Comparison of ENCODE assay signal across 8 mouse cellular contexts in the genomic region with DNA sequence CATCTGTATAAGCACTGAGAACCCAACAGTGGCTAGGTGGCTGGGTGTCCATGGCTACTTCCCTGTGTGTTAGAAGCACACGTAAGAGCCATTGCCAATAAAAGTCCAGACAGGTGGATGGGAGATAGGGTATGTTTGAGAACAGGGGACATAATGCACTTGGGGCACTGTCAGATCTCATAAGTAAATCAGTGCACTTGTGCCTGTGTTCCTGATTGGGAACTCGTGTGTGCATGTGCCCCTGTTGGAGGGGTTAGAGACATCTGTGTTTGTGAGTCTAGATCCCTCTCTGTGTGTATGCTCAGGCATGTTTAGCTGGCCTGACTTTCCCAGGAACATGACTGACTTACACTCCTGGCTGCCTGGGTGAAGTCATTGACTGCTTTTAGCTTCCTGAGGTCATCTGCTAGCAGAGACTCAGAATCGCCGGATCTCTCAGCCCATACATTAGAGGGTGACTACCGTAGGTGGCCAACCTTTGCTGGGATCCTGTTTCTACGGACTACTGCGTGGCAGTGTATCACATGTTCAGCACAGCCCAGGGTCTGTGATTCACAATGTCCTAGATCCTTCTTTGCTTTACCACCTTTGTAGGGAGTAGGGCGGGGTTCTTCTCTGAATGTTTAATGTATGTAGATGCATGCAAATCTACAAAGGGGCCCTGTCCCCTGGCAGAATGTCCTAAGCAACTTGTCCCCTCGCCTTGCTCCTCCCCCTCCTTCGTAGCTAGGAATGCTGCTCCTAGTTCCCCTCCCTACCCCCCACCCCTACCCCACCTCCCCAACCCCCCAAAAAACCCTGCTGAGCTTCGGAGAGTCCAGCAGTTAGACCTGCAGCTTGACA. TPM values are rescaled to one million over a fixed set of nuclear protein-coding genes. Genes with fewer than 3 reads are reported as not detected.
DNase-seq lines count a peak whose midpoint lies in the region; TF ChIP-seq lines count a peak whose summit lies in the region.

No protein-coding gene starts in this region.

- 38% methylated on average over 11 of the region's 11 CpGs for WGBS in heart, adult 2 months

- intact Hi-C loops in heart, adult 2 months (cut with DNase I) = no loop called here

- no peak for TF ChIP-seq EP300 in heart, adult 2 months (IDR thresholded peaks at IDR 0.05; ENCODE audit: insufficient read depth, low read depth, low read length)

- H3K27ac ChIP-seq in ES-E14 (ENCODE audit: insufficient read depth, low read depth, low read length, poor library complexity, severe bottlenecking) = peak overlapping the region; percentile 50
- H3K27ac ChIP-seq in heart, adult 2 months = peak overlapping the region; percentile 70

- no peak for TF ChIP-seq POLR2A in heart, adult 2 months (IDR thresholded peaks at IDR 0.05; ENCODE audit: insufficient read depth, low read depth, low read length)

- H3K36me3 ChIP-seq in ES-E14 (ENCODE audit: control insufficient read depth, insufficient read depth, low read length, poor library complexity, severe bottlenecking) = peaks cover 22% of the 10 kb centered on the region
- no peaks in the 10 kb centered on the region for H3K36me3 ChIP-seq in heart, adult 2 months (ENCODE audit: control insufficient read depth, insufficient read depth, low read length)

- peaks cover 13 to 34% of the 10 kb centered on the region in 2 experiments for H3K4me1 ChIP-seq in ES-E14 (ENCODE audit: control insufficient read depth in 2 of 2, insufficient read depth in 2 of 2, low read length in 2 of 2, poor library complexity in 1 of 2)
- H3K4me1 ChIP-seq in heart, adult 2 months (ENCODE audit: control insufficient read depth, insufficient read depth, low read length) = peaks cover 13% of the 10 kb centered on the region

- no peaks in the 10 kb centered on the region for H3K27me3 ChIP-seq in heart, adult 2 months (ENCODE audit: control insufficient read depth, insufficient read depth, low read length)

- H3K79me2 ChIP-seq in heart, adult 2 months (replicated peaks; ENCODE audit: control insufficient read depth, insufficient read depth, low read length) = no peaks in the 10 kb centered on the region

- no peak overlapping the region for H3K4me3 ChIP-seq in ES-E14 (ENCODE audit: insufficient read depth in 1 of 2, low read depth in 1 of 2, low read length in 2 of 2, poor library complexity in 1 of 2, severe bottlenecking in 1 of 2)
- no peak overlapping the region for H3K4me3 ChIP-seq in heart, adult 2 months

- peak overlapping the region; percentile 27; the same call in 1 of the 2 replicates for H3K9ac ChIP-seq in ES-E14 (ENCODE audit: insufficient read depth, low read depth, low read length, poor library complexity, severe bottlenecking)
- H3K9ac ChIP-seq in heart, adult 2 months (ENCODE audit: low read depth, low read length) = peak overlapping the region; percentile 45

- no peak for TF ChIP-seq CTCF in heart, adult 2 months (IDR thresholded peaks at IDR 0.05)

- DNase-seq in gastrocnemius, adult 18-20 months (ENCODE audit: low spot score) = peak; percentile 78
- DNase-seq in gastrocnemius, adult 8-10 months (ENCODE audit: low spot score in 2 of 2) = no peak
- DNase-seq in ES-E14 (ENCODE audit: low read depth, low spot score) = no peak
- peak in 1 of 2 experiments; percentile 46 for DNase-seq in heart, adult 2 months
- DNase-seq in lung, postnatal 10 days = peak; percentile 37
- DNase-seq in frontal cortex, postnatal 36 days (ENCODE audit: low spot score in 2 of 2) = no peak
- DNase-seq in left cerebral cortex, adult 8-10 months (ENCODE audit: low spot score in 2 of 2) = no peak
- DNase-seq in layer of hippocampus, postnatal 25 days (ENCODE audit: extremely low spot score in 1 of 2, low spot score in 1 of 2) = no peak

- H3K9me3 ChIP-seq in ES-E14 (ENCODE audit: control insufficient read depth, insufficient read depth, low read depth, low read length) = no peaks in the 10 kb centered on the region

- in situ Hi-C loops in ES-E14 (cut with MboI; ENCODE audit: low sequenced_read_pairs in 2 of 2, unreplicated experiment in 2 of 2) = no loop called here

TF ChIP-seq in ES-E14, 5 proteins besides CTCF, POLR2A, EP300 and RAD21:
- no peak for TF ChIP-seq ZC3H11A (IDR thresholded peaks at IDR 0.05; ENCODE audit: borderline replicate concordance, low read depth, low read length)
- TF ChIP-seq MAFK (IDR thresholded peaks at IDR 0.05; ENCODE audit: insufficient read depth, low read depth, low read length) = no peak
- TF ChIP-seq CHD2 (IDR thresholded peaks at IDR 0.05; ENCODE audit: low read depth, low read length) = no peak
- TF ChIP-seq ZNF384 (IDR thresholded peaks at IDR 0.05; ENCODE audit: low read depth, low read length) = no peak
- TF ChIP-seq HCFC1 (IDR thresholded peaks at IDR 0.05; ENCODE audit: borderline replicate concordance, insufficient read depth, low read length) = no peak

RNA-seq across cellular contexts. Expression of gene Txnrd2, which starts 31.2 kb away (rescaled TPM):
- total RNA-seq in gastrocnemius, adult 18-20 months (2021) = 10 to 100 TPM; 19.8 to 20.8 TPM
- 10 to 100 TPM; 17.2 to 23.5 (median 21.3) TPM for total RNA-seq in gastrocnemius, adult 8-10 months (2022)
- 7.9 and 8.4 TPM in 2 replicates for total RNA-seq in ES-E14 (2012; rRNA removed)
- 10 to 100 TPM; 37.6 to 39.7 TPM for total RNA-seq in heart, adult 2 months (2021)
- polyA plus RNA-seq in heart, adult 2 months (2012; rRNA removed) = 35.1 and 36.1 TPM in 2 replicates
- total RNA-seq in left cerebral cortex, adult 8-10 months (2022) = 10 to 100 TPM; 16.5 to 22.7 (median 19.1) TPM
- total RNA-seq in layer of hippocampus, postnatal 25 days (2021) = 10 to 100 TPM; 19.1 to 21.8 TPM

RNA-seq across cellular contexts. Expression of gene Comt, which starts 31.7 kb away (rescaled TPM):
- 10 to 100 TPM; 37.3 to 41.0 TPM for total RNA-seq in gastrocnemius, adult 18-20 months (2021)
- 10 to 100 TPM; 36.7 to 39.9 (median 38.5) TPM for total RNA-seq in gastrocnemius, adult 8-10 months (2022)
- total RNA-seq in ES-E14 (2012; rRNA removed) = 40.1 and 41.0 TPM in 2 replicates
- 100 to 1,000 TPM; 139 to 150 TPM for total RNA-seq in heart, adult 2 months (2021)
- 208 and 236 TPM in 2 replicates for polyA plus RNA-seq in heart, adult 2 months (2012; rRNA removed)
- total RNA-seq in left cerebral cortex, adult 8-10 months (2022) = 10 to 100 TPM; 92.9 to 97.2 (median 94.3) TPM
- total RNA-seq in layer of hippocampus, postnatal 25 days (2021) = 10 to 100 TPM; 71.8 to 81.3 TPM

RNA-seq across cellular contexts. Expression of gene Arvcf, which starts 47.0 kb away (rescaled TPM):
- total RNA-seq in gastrocnemius, adult 18-20 months (2021) = 1 to 10 TPM; 7.7 to 8.4 TPM
- 10 to 100 TPM in 2 of 4 experiments, 1 to 10 TPM in 2; 7.8 to 12.7 (median 9.9) TPM for total RNA-seq in gastrocnemius, adult 8-10 months (2022)
- total RNA-seq in ES-E14 (2012; rRNA removed) = 48.0 and 60.1 TPM in 2 replicates
- 10 to 100 TPM; 14.4 to 16.4 TPM for total RNA-seq in heart, adult 2 months (2021)
- polyA plus RNA-seq in heart, adult 2 months (2012; rRNA removed) = 13.9 and 17.0 TPM in 2 replicates
- 10 to 100 TPM; 34.2 to 42.1 (median 38.2) TPM for total RNA-seq in left cerebral cortex, adult 8-10 months (2022)
- total RNA-seq in layer of hippocampus, postnatal 25 days (2021) = 10 to 100 TPM; 39.5 to 45.7 TPM

RNA-seq across cellular contexts. Expression of gene Tango2, which starts 47.1 kb away (rescaled TPM):
- 10 to 100 TPM; 42.5 to 54.5 TPM for total RNA-seq in gastrocnemius, adult 18-20 months (2021)
- total RNA-seq in gastrocnemius, adult 8-10 months (2022) = 10 to 100 TPM; 29.9 to 53.4 (median 43.1) TPM
- 10.0 and 10.4 TPM in 2 replicates for total RNA-seq in ES-E14 (2012; rRNA removed)
- total RNA-seq in heart, adult 2 months (2021) = 100 to 1,000 TPM; 173 to 181 TPM
- polyA plus RNA-seq in heart, adult 2 months (2012; rRNA removed) = 283 and 382 TPM in 2 replicates
- 100 to 1,000 TPM; 135 to 145 (median 142) TPM for total RNA-seq in left cerebral cortex, adult 8-10 months (2022)
- 100 to 1,000 TPM; 115 to 121 TPM for total RNA-seq in layer of hippocampus, postnatal 25 days (2021)

Comparison
In these comparisons a context has a peak if more than half of its experiments do, and no peak if none do; other contexts are left out.
1. DNase-seq: peak in gastrocnemius, adult 18-20 months (single experiment) and lung, postnatal 10 days (single experiment); none in gastrocnemius, adult 8-10 months (0 of 2), ES-E14 (single experiment), frontal cortex, postnatal 36 days (0 of 2), left cerebral cortex, adult 8-10 months (0 of 2) and layer of hippocampus, postnatal 25 days (0 of 2).